Mouse (Mus musculus) kidney, postnatal 36 days (tissue): ENCODE results near the gene Plekho2.
A peak's percentile ranks its signal among the peaks of the same experiment; 100 is the strongest.

Experiments
- DNase-seq, 2 experiments: peaks; one replicate each; pipeline ENCODE4 v3.0.0; 2021 to 2022; ENCODE audit warnings: mixed read lengths in 2 of 2

The Plekho2 gene

GRCm38 (mm10) chr9:65552711-65553110 lies 27.1 kb downstream of the Plekho2 start:
- DNase-seq = no peak

- DNase-seq = peak; percentile 54 to 61
These were observed 27.7 kb downstream of the Plekho2 start for GRCm38 (mm10) chr9:65552141-65552540.

- DNase-seq = peak; percentile 72 to 78
These were observed 28.8 kb downstream of the Plekho2 start for GRCm38 (mm10) chr9:65551035-65551434.

DNA sequence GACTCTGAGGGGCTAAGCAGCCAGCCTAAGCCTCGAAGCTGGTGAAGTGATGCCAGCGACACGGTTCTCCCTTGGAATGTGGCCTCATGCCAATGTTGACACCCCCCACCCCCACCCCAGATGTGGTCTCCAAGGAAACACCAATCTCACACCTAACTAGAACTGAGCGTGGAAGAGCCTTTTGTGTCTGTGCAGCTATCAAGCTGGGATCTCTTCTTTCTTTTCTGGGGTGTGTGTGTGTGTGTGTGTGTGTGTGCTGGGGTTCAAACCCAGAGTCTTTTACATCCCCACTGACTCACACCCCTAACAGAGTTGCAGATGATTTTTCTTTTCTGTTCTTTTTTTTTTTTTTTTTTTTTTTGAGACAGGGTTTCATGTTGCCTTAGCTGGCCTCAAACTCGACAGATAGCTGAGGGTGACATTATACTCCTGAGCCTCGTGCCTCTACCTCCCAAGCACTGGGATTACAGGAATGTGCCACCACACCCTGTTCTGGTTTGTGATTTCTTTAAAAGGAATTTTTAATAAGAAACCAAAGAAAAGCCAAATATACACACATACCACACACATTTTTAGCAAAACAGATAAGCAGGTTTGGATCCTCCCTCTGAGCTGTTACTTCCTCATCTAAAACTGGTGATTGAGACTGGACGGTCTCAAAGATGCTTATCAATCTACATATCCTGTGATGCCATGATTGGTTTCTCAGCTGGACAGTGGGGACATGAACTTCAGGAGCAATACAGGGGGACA lies 29.6 kb downstream of the Plekho2 start:
- DNase-seq = no peak

DNA sequence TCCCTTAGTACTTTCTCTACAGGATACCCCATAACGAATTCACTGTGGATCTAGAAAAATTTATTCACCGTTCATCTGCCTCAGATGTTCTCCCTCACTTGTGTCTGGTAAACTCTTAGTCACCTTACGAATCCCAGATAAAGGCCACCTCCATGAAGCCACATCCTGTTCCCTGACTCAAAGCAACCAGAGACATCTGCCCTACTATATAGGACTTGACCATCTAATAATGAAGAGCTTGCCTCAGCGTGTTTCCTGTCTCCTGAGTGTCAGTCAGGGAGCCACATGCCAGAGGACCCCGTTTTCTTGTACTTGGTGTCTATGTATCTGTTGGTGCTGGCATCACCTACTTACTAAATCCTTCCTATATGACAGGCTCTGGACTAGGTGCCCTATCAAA lies 30.2 kb downstream of the Plekho2 start:
- no peak for DNase-seq

DNA sequence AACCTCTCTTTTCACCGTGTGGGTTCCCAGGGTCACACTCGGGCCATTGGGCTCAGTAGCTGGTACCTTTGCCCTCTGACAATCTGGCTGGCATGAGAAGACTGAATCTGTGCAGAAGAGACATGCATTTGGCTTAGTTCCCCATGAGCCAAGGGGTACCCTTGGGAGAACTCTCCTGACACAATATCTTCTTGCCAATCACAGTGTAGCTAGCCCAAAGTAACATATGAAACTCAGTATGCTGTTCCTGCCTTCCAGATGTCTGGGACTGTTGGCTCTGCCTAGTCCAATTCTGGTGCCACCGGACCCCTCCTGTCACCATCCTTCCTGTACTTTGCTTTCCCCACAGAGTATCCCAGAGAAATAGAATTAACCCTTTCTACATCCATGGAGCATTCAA lies 30.7 kb downstream of the Plekho2 start:
- DNase-seq = no peak

DNA sequence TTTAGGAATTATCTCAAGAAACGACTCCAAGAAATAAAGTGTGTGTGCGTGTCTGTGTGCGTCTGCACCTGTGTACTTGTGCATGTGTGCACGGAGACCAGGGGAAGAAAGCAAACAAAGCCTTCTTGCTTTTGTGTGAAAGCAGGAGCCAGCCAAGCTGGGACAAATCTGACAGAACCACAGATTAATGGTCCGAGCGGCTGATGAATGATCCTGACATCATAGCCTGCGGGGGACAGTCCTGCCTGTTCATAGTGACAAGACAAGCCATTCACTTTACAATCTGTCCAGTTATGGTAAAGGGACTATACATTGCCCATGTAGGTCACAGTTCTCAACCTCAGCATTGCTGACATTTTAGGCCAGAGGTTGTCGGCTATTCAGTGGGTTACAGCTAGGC lies 31.5 kb downstream of the Plekho2 start:
- no peak for DNase-seq

DNA sequence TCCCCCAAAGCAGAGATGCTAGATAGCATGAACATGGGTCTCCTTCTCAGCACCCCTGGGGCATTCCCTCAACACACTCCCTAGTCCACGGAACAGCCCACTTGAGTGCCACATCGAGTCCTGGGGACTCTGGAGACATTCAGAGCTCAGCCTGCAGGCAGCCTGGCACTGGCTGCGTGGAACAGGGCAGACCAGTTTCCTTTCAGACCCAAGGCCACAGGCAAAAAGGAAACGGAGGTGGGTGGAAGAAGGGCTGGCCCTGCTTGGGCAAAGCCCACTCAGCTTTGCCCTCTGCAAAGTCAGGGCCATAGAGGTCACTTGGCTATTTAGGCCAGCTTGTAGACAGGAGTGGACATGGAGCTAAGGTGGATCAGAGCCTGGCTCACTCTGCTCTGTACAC lies 32.0 kb downstream of the Plekho2 start:
- DNase-seq = no peak

GRCm38 (mm10) chr9:65547111-65547510 lies 32.7 kb downstream of the Plekho2 start:
- DNase-seq = no peak

GRCm38 (mm10) chr9:65546413-65546695 lies 33.5 kb downstream of the Plekho2 start:
- no peak for DNase-seq

GRCm38 (mm10) chr9:65545635-65546412 lies 34.0 kb downstream of the Plekho2 start:
- no peak for DNase-seq

GRCm38 (mm10) chr9:65542111-65542524 lies 37.7 kb downstream of the Plekho2 start:
- DNase-seq = no peak

DNA sequence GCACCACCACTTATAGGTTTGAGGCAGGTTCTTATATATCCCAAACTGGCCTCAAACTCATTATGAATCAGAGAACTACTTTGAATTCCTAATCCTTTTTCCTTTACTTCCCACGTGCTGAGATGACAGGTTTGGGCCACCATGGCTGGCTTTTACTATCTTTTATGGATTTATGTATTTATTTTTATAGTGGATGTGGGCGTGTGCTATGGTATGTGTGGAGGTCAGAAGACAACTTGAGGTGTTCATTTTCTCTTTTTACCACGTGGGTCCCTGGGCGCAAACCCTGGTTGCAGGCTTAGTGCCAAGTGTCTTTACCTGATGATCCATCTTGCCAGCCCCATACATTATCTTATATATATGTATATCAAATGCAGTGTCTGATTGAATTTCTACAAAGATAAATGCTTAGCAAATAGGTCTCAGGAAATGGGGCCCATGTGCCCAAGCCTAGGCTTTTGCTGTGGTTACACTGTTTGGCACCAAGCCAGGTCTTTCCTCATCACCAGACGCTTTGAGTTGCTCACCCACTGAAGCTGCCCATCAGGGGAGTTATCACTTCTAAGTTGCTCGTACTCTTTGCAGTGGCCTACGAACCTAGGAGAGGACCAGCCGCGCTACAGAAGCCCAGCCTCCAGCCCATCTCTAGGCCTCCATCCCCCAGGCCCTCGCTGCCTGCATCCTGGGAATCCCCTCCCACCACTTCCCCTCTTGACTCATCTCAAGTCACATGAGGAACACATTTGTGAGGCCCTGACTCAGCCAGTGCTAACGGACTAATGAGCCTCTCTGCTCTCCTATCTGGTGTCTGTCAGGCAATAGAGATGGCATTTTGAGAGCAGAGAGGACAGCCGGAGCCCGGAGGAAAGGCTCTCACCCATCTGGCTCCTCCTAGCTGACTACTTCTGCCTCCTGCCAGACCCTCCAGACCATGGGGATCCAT lies 38.4 kb downstream of the Plekho2 start:
- peak; percentile 38 to 41 for DNase-seq

DNA sequence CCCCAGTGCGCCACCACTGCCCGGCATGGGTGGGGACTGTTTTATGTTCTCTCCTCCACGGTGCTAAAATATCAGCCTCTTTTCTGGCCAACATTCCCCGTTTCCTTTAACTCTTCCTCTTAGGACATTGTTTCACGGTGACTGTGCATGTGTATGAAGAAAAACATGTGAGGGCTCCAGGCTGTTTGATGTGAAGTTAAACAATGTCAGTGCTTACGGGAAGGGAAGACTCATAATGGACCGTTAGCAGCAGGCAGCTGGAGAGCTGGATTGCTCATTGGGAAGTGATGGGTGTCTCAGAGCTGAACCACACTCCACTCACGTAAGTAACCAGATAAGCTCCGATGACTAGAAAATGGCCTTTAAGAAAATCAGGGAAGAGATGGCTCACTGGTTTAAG lies 40.1 kb downstream of the Plekho2 start:
- DNase-seq = no peak

- peak; percentile 52 to 68 for DNase-seq
These were observed 41.8 kb downstream of the Plekho2 start for GRCm38 (mm10) chr9:65537901-65538630.

- no peak for DNase-seq
These were observed 43.3 kb downstream of the Plekho2 start for GRCm38 (mm10) chr9:65536491-65536890.

GRCm38 (mm10) chr9:65535789-65536469 lies 43.9 kb downstream of the Plekho2 start:
- DNase-seq = no peak

DNA sequence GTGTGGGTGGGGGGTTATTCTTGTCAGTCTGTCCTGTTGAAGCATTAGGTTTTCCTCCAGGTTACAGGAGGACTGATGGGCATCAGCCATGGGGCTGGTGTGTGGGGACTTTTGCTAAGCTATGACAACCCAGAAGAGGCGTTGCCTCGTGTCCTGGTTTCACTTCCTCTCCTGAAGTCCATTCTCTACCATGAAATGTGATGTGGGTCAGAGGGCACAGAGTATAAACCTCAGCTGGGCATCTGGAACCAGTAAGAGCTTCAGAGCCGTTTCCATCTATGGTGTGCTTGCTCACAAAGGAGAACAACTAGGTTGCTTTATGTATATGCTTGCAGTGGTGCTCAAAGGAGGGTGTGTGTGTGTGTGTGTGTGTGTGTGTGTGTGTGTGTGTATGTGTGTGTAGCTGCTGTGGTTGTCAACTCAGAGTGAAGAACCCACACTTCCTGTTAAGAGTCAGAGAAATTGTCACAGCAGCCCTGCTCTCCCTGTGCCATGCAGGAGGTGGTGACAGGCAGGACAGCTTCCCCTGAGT lies 44.6 kb downstream of the Plekho2 start:
- no peak for DNase-seq

DNA sequence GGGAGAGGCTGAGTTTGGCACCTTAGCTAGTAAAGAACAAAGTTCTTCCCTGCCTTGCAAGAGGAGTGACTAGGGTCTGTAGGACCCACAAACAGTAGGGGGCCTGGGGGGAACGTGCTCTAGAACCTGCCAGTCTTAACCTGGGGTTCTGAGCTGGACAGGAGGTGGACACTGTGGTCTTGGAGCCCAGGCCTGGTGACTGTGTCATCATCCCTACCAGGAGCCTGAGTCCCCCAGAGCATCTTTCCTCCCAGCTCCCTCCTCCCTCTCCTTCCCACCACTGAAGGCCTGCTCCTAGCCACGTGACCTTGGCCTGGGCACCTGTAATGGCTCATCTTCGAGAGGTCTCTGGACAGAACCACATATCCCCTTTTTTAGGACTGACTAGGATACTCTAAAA lies 45.7 kb downstream of the Plekho2 start:
- DNase-seq = no peak

DNA sequence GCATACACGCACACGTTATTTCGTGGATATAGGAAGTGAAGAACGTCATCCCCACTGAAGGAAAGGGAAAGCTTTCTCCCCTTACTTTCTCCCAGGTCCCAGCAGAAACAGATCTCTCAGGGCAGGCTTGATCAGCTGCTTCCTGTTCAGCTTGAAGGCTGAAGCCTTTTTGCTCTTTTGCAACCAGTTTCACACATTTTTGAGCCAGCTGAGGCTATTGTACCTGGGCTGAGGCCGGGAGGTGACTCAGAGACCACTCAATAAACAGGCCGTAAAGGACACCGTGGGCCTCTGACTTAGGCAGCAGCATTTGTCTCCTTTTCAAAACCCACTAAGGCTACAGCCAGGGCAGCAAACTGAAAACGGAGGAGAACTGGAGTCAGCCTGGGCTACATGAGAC lies 46.9 kb downstream of the Plekho2 start:
- DNase-seq = no peak

DNA sequence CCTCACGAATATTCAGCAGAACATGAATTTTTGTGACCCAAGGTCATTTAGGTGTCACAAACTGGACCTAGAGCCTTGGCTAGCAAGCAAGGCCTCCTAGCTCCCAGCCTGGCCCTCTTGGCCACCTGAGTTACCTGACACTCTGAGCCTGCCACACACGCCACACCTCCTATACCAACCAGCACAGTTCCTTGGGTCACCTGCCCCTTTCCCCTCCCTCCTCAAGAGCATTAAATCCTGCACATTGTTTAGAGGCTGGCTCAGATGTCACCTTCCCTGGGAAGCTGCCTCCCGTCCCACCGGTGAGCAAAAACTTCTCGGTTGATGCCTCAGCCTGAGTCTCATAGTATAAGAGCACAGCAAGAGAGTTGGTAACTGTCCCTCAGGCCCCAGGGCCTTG lies 48.6 kb downstream of the Plekho2 start:
- no peak for DNase-seq

DNA sequence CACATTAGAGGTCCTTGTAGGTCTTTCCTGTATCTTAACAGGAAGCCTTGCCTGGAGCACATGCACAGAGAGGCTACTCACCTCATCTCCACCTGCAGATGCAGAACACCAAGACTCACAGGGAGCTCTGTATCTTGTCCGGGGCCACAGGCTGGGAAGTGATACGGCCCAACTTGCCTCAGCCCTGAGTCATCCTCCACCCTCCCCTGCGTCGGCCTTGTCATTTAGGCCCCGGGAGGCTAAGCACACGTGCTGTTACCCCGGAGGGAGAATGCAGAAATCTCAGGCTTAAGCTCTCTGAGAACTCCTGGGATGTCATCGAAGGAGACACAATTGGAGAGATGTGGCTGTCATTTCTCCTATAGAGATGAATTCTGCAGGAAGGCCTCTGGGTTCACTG lies 50.2 kb downstream of the Plekho2 start:
- DNase-seq = no peak
